Mouse (Mus musculus) urinary bladder, postnatal 10 days (tissue): Measurements from ENCODE around the gene Krtdap.
"Not testable (repeated sequence)": the region's sequence is repeated elsewhere in the genome, so short reads cannot be mapped to it uniquely, and the experiment has no call there.

Experiments
- DNase-seq: peaks from one replicate; pipeline ENCODE4 v3.0.0; 2022; ENCODE audit warnings: low spot score

Gene Krtdap

DNA sequence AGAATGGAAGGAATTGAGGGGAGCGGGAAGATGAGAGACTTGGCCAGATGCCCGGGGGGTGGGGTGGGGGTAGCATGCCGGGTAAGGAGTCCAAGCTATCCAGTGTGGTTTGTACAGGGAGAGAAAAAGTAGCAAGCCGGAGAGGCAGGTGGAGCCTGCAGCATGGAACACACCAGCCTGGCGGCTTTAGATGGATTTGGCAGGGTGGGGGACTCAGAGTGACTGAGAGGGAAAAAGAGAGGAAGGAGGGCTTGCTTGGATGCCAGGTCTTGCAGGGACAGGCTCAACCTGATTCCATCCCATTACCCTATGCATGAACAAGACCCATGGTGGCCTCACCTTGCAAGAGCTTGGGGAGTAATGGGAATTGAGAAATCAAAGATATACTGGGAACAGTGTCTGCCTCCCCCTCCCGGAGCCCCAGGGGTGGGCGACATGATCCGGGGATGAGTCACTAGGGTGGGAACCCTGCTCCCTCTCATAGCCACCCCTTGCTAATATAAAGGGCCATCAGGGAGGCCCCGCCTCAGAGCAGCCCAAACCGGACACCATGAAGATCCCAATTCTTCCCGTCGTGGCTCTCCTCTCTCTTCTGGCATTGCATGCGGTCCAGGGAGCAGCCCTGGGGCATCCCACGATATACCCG is at the start of gene Krtdap:
TSS of gene Krtdap (plus strand) at position 520 of the 646 bp plus-strand sequence.
- DNase-seq: no peak

DNA sequence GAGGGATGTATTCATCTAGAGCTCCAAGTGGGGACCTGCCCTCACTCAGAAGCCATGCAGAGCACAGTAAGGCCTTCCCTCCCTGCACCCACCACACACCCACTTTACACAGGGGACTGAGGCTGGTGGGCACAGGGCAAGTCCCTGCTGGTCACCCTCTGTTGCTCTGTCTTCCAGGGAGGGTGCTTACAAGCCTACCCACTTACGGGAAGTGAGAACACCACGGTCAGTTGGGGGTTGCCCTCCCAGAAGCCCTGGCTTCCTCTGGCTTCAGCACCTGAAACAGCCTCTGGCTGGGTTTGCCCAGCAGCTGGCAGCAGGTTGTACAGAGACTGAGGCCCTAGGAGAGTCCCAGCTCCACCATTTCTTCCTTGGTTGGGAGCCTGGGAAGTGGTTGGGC is 45.1 kb upstream of the Krtdap start:
- DNase-seq: not testable (repeated sequence)

GRCm38 (mm10) chr7:30743617-30744016 is 44.1 kb upstream of the Krtdap start, which contains the start of gene Gapdhs:
TSS of gene Gapdhs (minus strand) at chr7:30743681.
- not testable (repeated sequence) for DNase-seq

DNA sequence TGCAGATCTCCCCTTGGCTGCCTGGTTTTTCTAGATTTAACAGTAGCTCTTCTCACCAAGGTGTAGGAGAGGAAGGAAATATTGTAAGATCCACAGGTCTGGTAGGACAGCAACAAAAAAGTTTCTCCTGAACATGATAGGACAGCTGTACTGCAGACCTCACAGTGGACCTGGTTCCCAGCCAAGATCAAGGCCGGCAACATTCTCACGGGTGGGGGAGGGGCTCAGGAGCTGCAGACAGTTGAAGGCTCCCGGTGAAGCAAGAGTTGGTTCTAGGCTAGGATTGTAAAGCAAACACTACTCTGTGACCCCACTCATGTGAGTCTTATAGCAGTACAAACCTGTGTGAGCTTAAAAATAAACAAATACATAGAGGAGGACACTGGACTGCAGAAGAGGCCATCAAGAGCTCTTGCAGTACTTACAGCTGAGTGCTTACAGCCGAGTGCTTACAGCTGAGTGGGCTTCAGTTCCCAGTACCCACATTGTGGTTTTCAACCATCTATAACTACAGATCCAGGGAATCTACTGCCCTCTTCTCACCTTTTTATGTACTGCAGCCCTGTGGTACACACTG is 43.6 kb upstream of the Krtdap start:
- no peak for DNase-seq

DNA sequence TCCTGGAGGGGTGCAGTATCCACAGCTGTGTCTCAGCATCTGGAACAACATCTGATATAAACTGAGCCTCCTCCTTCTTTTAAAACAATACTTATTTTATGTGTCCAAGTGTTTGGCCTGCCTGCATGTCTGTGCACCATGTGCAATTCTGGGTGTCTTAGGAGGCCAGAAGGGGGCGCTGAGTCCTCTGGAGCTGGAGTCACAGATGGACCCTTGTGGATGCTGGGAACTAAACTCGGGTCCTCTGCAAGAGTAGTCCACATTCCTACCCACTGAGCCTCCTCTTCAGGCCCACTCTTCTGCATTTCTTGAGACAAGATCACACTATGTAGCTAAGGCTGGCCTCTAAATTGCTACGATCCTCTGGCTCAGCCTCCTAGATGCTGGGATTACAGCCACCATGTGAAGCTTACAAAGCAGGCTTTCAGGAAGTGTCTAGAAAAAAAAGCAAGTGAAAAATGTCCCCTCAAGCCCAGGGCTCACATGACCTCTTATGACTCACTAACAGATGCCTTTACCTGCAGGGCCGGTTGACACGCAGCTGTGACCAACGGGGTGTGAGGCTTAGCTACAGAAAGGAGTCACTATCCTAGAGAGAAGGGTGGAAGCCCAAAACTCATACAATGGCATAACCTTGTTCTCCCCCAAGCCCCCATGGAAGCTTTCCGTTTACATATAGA is 40.0 kb upstream of the Krtdap start:
- DNase-seq: no peak

- DNase-seq: no peak
These were observed 37.7 kb upstream of the Krtdap start for GRCm38 (mm10) chr7:30749824-30750606.

GRCm38 (mm10) chr7:30751086-30751669 is 36.5 kb upstream of the Krtdap start, which contains the start of gene Sbsn:
TSS of gene Sbsn (plus strand) at chr7:30751471.
- no peak for DNase-seq

DNA sequence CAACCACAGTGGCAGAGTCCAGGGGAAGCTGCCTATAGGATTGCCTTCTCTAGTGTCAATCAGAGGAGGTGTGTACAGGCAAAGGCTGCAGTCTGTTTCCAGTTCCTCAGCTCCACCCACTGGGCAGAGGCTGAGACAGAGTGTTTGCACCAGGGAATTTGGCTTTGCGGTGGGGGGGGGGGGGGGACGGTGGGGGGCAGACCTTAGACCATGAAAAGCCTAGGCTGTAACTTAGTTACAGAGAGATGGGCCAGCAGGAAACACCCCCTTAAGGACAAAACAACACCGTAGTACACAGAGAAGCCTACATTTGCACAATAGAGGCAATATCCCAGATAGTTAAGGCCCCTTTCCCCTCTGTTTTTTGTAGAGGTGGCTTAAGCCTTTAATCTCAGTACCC is 30.7 kb upstream of the Krtdap start:
- DNase-seq: no peak

DNA sequence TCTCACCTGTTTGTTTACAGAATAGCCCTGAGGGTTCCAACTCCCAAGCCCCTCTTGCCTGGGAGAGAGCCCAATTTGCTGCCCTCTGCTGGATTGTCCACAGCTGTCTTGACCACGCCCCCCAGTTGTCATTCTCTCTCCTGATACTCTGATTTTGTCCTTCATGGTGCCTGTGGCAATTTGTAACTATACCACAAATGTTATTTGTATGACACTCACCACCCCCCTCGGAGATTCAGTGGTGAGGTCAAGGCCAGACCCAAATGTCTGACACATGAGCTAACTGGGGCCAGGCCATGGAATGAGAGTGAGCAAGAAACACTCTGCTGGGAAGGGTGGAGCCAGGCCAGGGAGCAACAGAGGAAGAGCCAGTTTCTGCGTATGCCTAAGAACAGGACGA is 28.8 kb upstream of the Krtdap start:
- DNase-seq: no peak

DNA sequence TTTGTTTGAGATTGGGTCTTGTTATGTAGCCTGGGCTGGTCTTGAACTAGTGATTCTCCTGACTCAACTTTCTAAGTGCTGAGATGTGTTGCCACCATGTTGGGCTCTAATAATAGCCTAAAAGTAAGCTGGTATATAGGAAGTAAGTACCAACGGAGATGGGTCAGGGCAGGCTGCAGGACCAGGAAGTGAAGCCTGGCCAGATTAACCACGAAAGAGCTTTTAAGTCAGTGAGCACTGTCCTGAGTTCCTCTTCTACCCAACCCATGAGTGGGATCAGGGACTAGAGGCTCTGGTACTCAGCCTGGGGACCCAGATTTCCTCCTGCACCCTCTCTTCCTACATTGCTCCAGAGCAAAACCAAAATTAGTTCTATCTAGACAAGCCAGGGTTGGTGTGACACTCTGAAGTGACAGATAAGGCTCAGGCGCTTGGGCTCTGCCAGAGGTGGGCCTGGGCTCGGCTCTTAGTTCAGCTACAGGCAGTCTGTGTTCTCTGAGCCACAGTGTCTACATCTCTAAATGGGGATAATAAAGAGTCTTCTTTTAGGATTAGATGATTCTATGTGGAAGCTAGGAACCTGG is 25.8 kb upstream of the Krtdap start:
- no peak for DNase-seq

- DNase-seq: no peak
These were observed 24.2 kb upstream of the Krtdap start, which contains the start of gene Dmkn for GRCm38 (mm10) chr7:30763456-30763855. TSS of gene Dmkn (plus strand) at chr7:30763756.

GRCm38 (mm10) chr7:30765173-30765572 is 22.5 kb upstream of the Krtdap start:
- no peak for DNase-seq

DNA sequence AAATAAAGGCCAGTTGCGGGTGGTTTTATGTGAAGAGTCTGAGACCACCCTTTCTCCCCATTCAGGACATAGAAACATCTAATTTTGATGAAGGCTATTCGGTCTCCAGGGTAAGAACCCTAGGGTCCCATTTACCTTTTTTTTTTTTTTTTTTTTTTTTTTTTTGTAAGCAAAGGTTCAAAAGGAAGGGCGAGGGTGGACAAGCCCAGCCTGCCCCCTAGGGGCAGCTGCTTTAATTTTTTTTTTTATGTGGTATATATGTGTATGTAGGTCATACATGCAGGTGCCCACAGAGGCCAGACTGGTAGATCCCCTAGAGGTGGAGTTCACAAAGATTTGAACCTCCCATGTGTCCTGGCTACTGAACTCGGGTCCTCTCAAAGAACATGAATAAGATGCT is 21.3 kb upstream of the Krtdap start:
- no peak for DNase-seq

- no peak for DNase-seq
These were observed 18.5 kb upstream of the Krtdap start for GRCm38 (mm10) chr7:30769236-30769635.

DNA sequence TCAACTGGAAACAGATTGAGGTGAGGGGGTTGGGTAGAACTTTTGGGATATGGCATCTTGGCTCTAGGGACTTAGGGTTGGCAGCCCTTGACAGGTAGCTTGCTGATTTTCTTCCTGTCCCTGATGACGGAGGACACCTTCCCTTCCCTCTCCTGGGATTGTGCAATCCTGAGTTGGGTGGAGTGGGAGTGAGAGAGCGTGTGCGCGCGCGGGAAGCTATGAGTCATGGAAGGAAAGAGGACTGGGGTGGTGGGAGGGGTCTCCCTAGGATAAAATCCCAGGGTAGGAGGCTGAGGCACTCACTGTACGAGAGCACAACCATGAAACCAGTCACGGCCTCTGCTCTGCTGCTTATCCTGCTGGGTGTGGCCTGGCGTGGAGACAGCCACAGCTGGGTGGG is 11.6 kb upstream of the Krtdap start:
- DNase-seq: no peak

- DNase-seq: no peak
These were observed 10.6 kb upstream of the Krtdap start for GRCm38 (mm10) chr7:30777081-30777579.

DNA sequence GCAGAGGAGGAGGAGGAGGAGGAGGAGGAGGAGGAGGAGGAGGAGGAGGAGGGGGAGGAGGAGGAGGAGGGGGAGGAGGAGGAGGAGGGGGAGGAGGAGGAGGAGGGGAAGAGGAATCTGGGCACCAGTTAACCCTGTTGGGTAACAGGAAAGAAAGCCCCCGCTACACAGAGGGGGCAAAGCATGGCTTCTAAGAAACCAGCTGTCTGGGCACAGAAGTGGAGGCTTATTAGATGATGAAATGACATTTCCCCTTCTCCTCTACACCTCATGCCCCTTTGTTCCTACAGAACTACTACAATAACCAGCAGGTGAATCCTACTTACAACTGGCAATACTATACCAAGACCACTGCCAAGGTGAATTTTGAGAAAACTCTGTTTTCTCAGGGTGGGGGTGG is 9.8 kb upstream of the Krtdap start:
- no peak for DNase-seq

DNA sequence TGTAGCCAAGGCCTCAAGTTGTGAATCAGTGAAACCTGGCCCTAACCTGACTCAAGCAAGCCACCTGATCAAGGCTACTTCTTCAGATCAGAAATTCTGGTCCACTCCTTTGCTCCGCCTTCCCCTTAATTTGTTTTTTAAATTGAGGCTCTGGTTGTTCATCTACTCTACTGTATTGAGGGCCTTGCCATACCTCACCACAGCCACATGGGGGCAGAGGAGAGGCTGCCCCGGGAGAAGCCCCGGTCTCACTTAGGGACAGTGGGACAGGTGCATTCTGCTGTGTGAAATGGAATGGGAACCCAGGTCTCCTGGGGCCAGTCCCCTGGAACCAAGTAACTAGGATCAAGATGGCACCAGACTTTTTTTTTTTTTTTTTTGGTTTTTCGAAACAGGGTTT is 5.9 kb upstream of the Krtdap start:
- DNase-seq: no peak

GRCm38 (mm10) chr7:30782658-30783057 is 5.0 kb upstream of the Krtdap start:
- no peak for DNase-seq

- no peak for DNase-seq
These were observed 2.5 kb upstream of the Krtdap start for GRCm38 (mm10) chr7:30785154-30785553.

DNA sequence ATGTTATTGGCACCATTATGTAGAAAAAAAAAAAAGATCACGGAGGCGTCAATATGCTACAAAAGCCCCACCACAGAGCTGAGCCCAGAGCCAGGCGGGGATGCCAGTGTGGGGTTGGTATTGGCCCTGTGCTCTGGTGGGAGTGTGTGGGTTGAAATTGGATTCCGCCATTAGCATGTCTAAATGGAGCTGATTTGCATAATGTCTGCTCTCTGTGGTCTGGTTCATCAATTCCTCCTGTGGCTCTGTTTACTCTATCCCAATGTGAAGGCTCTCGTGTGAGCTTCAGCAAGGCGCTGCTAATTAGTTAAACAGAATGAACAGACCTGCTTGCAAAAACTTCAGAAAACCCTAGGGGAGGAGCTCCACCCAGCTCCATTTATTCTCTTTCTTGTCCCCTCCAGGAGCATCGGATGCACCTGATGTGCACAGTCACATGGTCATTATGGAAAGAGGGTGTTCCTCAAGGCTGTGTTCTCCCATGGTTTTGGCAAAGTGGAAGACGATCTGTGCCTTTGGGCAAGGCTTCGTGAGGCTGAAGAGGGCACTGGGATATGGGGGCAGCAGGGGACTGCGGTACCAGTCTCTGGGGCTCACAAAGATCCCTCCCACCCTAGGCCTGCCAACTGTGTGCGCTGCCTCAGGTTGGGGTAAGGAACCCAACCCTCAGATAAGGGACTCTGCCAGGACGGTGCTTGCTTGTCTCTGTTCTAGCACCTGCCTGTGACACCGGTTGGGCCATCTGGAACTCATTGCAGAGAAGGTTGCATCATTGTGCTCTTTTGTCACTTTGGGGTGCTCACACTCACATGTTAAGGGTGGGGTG is 1.8 kb upstream of the Krtdap start:
- DNase-seq: no peak
